Mouse (Mus musculus) heart, embryonic 10.5 days (tissue): ENCODE data around the gene Ildr2. TPM values are rescaled to one million over a fixed set of nuclear protein-coding genes. Genes with fewer than 3 reads are reported as not detected.
A peak's percentile ranks its signal among the peaks of the same experiment; 100 is the strongest.

Source experiments
- DNase-seq: peaks from one replicate; pipeline ENCODE4 v3.0.0-alpha.2; 2017; ENCODE audit warnings: low spot score
- H3K27ac ChIP-seq: fragments of 300-500 bp; sonication (generic); 2 replicates; pipeline ENCODE4 v1.5.1; 2016; ENCODE audit warnings: mild to moderate bottlenecking
- H3K27me3 ChIP-seq: fragments of 300-500 bp; sonication (generic); 2 replicates; pipeline ENCODE4 v1.6.1; 2016; ENCODE audit warnings: mild to moderate bottlenecking; ENCODE audit not compliant: poor library complexity, insufficient read depth, severe bottlenecking
- H3K36me3 ChIP-seq: fragments of 300-500 bp; sonication (generic); 2 replicates; pipeline ENCODE4 v1.6.1; 2016; ENCODE audit warnings: mild to moderate bottlenecking, moderate library complexity
- H3K4me1 ChIP-seq: fragments of 300-500 bp; sonication (generic); 2 replicates; pipeline ENCODE4 v1.6.1; 2016; ENCODE audit warnings: mild to moderate bottlenecking
- H3K4me3 ChIP-seq: fragments of 300-500 bp; sonication (generic); 2 replicates; pipeline ENCODE4 v1.5.1; 2016; ENCODE audit warnings: mild to moderate bottlenecking, moderate library complexity
- H3K9me3 ChIP-seq: fragments of 300-500 bp; sonication (generic); 2 replicates; pipeline ENCODE4 v1.6.1; 2016; ENCODE audit warnings: mild to moderate bottlenecking, moderate library complexity
- WGBS: fragments of 180-500 bp; shearing (Covaris S2); methylation state at CpG from one replicate; pipeline ENCODE4 v1.1.7; 2016; 5-methylcytosine and 5-hydroxymethylcytosine counted together
- polyA plus RNA-seq: library from polyadenylated mRNA; unstranded; fragments of >200 nt; fragmentation: Nextera tagmentation; extraction: Ambion mirVana; gene quantifications from 2 replicates; pipeline ENCODE4 v1.2.1, GENCODE M21; 2016

Ildr2 gene
- polyA plus RNA-seq, 1 experiment from 2014 or later, result 1.4 TPM

DNA sequence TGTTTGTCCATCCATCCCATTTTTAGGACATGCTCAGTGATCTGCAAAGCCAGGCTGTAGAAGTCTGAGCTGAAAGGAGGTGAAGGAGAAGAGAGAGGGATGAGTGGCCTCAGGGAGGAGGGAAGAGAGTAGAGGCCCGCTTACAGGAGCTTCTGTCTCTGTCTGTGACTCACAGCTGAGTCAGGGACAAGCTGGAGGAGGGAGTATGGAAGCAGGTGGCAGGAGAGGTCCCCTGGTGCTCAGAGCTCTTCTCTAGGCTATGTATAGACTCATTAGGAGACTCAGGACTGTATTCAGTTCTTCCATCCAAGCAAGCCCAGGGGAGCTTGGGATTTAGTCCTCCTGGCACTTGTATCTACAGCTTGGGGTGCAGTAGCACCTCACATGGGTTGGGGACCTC, 59.7 kb downstream of the Ildr2 start:
- Histone ChIP-seq H3K36me3 (no peaks in the 10 kb centered on the region), H3K4me3 (no peak overlapping the region), H3K27me3 (peaks cover 31% of the 10 kb centered on the region), H3K9me3 (no peaks in the 10 kb centered on the region), H3K4me1 (peaks cover 8% of the 10 kb centered on the region; the same call in 1 of the 2 replicates), H3K27ac (no peak overlapping the region)
- WGBS, result 63% methylated on average over 1 of the region's 1 CpGs
- DNase-seq, result no peak

DNA sequence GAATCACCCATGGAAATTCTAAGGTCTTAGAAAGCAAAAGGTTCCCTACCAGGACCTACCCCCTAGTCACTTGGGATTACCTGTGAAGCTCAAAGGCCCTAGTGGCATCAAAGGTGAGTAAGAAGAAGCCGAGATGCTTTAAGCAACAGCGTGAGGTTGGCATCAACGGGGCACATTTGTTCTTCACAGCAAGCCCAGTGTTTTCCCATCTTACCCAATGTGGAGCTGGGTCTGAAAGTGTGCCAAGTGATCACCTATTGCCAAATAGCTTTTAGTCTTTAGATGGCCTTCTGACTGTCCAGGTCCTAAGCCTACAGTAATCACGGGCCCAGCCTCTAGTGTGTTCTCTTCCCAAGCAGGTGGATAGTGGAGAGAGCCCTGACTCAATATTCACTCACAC, 61.8 kb downstream of the Ildr2 start:
- H3K36me3 ChIP-seq, result no peaks in the 10 kb centered on the region
- H3K27me3 ChIP-seq, result peaks cover 10% of the 10 kb centered on the region
- 76% methylated on average over 4 of the region's 4 CpGs for WGBS
- DNase-seq, result no peak
- H3K27ac ChIP-seq, result no peak overlapping the region
- no peak overlapping the region for H3K4me3 ChIP-seq
- H3K9me3 ChIP-seq, result no peaks in the 10 kb centered on the region
- no peaks in the 10 kb centered on the region for H3K4me1 ChIP-seq

DNA sequence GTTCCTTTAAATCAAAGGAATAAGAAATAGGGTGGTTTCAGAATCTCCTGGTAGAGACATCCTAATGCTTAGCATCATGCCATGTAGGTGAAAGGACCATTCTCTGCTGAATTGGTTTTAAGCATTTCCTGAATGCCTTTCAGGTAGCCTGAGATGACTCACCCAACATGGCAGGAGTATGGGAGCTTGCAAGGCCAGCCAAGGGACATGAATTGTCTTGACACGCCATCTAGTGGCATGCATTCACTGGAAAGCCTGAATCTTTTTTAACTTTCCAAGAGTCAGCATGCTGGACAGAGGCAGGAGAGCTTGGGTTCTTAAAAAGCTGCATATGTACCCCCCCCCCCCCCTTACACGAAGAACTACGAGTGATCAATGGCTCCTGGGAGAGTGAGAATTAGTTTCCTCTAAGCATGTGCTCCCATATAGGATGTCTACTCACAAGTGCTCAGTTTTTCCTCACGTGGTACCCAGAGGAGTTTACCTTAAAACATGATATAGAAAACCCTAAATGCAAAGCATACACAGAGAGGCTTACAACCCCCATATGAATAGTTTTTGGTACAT, 65.3 kb downstream of the Ildr2 start:
- no peaks in the 10 kb centered on the region; the same call in 1 of the 2 replicates for H3K27me3 ChIP-seq
- 12% methylated on average over 4 of the region's 4 CpGs for WGBS
- peak; percentile 84 for DNase-seq
- no peaks in the 10 kb centered on the region for H3K9me3 ChIP-seq
- H3K4me1 ChIP-seq, result no peaks in the 10 kb centered on the region
- no peak overlapping the region for H3K27ac ChIP-seq
- no peaks in the 10 kb centered on the region for H3K36me3 ChIP-seq
- H3K4me3 ChIP-seq, result no peak overlapping the region

DNA sequence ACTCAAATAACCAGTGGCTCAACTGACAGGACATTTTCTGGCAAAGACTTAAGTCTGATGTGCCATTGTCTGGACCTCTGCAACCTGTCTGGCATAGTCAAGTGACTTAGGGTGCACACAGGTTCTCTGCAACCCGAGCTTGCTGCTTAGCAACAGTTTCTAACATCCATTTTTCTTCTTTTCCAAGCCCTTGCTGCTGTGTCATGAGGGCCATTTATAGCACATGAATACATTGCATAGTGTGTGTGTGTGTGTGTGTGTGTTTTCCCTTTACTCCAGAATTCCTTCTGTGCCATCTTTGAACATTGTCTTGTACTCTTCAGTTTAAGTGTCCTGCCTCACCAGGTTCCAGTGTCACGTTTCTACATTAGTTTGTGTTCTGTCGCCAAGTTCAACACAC, 72.5 kb downstream of the Ildr2 start:
- no peaks in the 10 kb centered on the region for H3K4me1 ChIP-seq
- H3K27me3 ChIP-seq, result no peaks in the 10 kb centered on the region
- H3K9me3 ChIP-seq, result no peaks in the 10 kb centered on the region
- H3K27ac ChIP-seq, result no peak overlapping the region
- no peak for DNase-seq
- no peak overlapping the region for H3K4me3 ChIP-seq
- 83% methylated on average over 3 of the region's 3 CpGs for WGBS
- H3K36me3 ChIP-seq, result no peaks in the 10 kb centered on the region

DNA sequence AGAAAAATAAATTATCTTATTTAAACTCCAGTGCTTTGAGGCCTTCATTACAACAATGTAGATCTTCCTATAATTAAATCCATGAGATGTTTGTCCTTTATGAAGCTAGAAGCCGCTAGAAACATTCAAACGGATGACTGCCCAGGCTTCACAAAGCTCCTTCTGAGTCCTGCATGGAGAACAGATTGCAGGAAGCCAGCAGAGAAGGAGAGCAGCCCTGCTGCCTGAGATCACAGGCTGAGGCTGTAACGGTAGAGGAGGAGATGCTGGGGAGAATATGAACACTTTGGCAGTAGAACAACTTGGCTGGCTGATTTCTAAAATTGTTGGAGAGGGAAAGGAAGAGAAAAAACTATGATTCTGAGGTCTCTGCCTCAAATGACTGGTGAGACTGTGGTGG, 76.8 kb downstream of the Ildr2 start:
- H3K4me3 ChIP-seq, result no peak overlapping the region
- H3K27ac ChIP-seq, result no peak overlapping the region
- no peaks in the 10 kb centered on the region for H3K27me3 ChIP-seq
- WGBS, result 69% methylated on average over 3 of the region's 3 CpGs
- no peaks in the 10 kb centered on the region for H3K9me3 ChIP-seq
- H3K4me1 ChIP-seq, result no peaks in the 10 kb centered on the region
- no peak for DNase-seq
- no peaks in the 10 kb centered on the region for H3K36me3 ChIP-seq

DNA sequence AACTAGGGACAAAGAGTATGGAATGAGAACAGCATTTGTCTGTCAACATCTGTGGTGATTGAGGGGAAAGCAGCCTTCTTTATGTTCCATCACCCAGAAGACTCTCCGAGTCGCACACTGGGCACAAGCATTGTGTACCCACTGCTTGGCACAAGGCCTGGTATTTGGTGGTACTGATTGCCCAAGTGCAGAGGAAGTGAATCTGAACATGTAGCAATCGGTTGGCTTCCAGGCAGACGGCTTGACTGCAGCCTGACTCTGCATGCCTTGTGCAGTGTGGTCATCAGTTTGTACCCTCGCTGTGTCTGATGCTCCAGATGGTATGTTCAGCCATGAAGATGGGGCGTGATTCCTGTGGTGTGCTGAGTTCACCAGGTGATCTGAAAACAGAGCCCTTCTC, 85.2 kb downstream of the Ildr2 start:
- H3K4me1 ChIP-seq, result no peaks in the 10 kb centered on the region
- H3K4me3 ChIP-seq, result no peak overlapping the region
- H3K36me3 ChIP-seq, result no peaks in the 10 kb centered on the region
- H3K9me3 ChIP-seq, result no peaks in the 10 kb centered on the region
- WGBS, result 80% methylated on average over 6 of the region's 6 CpGs
- H3K27ac ChIP-seq, result no peak overlapping the region
- no peaks in the 10 kb centered on the region for H3K27me3 ChIP-seq
- peak; percentile 58 for DNase-seq

DNA sequence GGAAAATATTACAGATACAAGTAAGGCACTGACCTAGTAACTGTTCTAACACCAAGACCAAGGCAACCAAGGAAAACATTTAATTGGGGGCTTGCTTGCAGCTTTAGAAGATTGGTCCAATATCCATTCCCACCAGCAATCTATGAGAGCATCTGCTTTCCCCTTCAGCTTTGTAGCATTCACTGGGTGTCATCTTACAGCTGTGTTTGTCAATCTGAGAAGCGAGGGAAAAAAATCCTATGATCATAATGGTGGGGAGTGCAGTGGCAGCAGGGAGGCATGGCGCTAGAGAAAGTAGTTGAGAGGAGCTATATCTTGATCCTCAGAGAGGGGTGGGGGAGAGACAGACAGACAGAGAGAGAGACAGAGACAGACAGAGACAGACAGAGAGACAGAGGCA, 88.1 kb downstream of the Ildr2 start:
- no peaks in the 10 kb centered on the region for H3K36me3 ChIP-seq
- no peaks in the 10 kb centered on the region for H3K4me1 ChIP-seq
- H3K4me3 ChIP-seq, result no peak overlapping the region
- H3K27me3 ChIP-seq, result no peaks in the 10 kb centered on the region
- H3K27ac ChIP-seq, result no peak overlapping the region
- H3K9me3 ChIP-seq, result no peaks in the 10 kb centered on the region
- peak; percentile 10 for DNase-seq
- WGBS, result 64% methylated on average over 2 of the region's 2 CpGs

DNA sequence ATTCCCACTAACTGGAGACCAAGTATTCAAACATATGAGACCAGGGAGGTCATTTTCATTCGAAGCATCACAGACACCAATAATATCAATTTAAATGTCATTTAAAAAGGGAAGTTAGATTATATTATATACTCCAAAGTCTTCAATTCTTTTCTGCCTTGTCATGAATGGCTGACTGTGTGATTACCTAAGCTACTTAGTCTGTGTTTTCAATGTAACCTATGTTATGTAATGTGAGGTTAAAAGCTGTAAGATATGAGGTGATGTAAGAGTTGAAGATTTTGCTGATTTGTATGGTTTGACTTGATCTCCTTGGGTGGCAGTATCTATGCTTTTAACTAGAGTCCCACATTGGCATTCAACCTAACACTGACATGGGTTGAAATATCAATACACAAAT, 88.6 kb downstream of the Ildr2 start:
- no peaks in the 10 kb centered on the region for H3K9me3 ChIP-seq
- no peak overlapping the region for H3K4me3 ChIP-seq
- no peaks in the 10 kb centered on the region for H3K27me3 ChIP-seq
- no peaks in the 10 kb centered on the region for H3K4me1 ChIP-seq
- no peak overlapping the region for H3K27ac ChIP-seq
- WGBS, result 81% methylated on average over 1 of the region's 1 CpGs
- DNase-seq, result no peak
- H3K36me3 ChIP-seq, result no peaks in the 10 kb centered on the region

DNA sequence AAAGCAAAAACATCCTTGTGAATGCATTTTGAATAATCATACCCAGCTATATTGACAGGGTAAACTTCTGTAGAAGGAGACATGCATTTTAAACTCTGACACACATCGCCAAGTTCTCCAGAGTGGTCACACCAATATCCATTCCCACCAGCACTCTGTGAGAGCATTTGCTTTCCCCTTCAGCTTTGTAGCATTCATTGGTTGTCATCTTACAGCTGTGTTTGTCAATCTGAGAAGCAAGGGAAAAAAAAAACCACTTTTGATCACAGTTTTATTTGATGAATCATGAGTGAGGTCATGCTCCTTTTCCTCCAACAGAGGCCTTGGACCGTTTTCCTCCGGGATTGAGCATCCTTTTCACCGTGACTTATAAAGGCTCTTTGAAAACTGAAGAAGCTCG, 89.6 kb downstream of the Ildr2 start:
- no peaks in the 10 kb centered on the region for H3K4me1 ChIP-seq
- H3K27me3 ChIP-seq, result no peaks in the 10 kb centered on the region
- H3K4me3 ChIP-seq, result no peak overlapping the region
- WGBS, result 86% methylated on average over 5 of the region's 5 CpGs
- DNase-seq, result no peak
- H3K27ac ChIP-seq, result no peak overlapping the region
- H3K36me3 ChIP-seq, result no peaks in the 10 kb centered on the region
- H3K9me3 ChIP-seq, result no peaks in the 10 kb centered on the region

DNA sequence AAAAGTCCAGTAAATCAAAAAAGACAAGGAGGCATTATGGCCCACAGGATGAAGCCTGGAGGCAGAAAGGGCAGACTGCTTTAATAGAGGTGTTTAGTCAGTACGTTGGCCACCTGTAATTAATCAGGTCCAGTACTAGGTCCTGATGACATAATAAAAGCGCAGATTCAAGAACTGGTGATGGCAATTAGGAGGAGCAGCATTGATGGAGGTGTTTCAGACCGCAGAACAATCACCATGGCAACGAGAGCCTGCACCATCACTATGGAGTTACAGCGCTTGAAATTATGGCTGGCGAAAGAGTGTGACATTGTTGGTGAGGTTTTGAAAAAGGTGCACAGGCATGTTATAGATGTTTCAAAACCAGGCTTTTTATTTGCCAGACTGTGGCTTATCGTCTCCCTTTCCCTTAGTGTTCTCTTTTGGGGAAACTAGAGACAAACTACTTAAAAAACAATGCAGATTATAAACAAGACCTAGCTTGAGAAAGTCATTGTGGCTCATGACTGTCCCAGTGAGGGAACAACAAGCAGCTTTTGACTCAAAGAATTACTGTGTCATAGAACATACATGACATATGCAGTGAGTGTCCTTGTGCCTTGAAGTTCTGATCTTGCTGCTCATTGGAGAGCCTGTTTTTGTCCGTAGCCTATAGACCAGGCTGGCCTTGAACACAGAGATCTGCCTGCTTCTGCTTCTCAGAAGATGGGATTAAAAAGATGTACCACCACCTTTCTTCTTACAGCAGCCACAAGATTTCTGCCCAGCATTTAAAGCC, 90.5 kb downstream of the Ildr2 start:
- Histone ChIP-seq H3K4me1 (no peaks in the 10 kb centered on the region), H3K27ac (no peak overlapping the region), H3K9me3 (no peaks in the 10 kb centered on the region), H3K27me3 (no peaks in the 10 kb centered on the region), H3K4me3 (no peak overlapping the region), H3K36me3 (no peaks in the 10 kb centered on the region)
- DNase-seq, result no peak
- WGBS, result 76% methylated on average over 8 of the region's 8 CpGs

DNA sequence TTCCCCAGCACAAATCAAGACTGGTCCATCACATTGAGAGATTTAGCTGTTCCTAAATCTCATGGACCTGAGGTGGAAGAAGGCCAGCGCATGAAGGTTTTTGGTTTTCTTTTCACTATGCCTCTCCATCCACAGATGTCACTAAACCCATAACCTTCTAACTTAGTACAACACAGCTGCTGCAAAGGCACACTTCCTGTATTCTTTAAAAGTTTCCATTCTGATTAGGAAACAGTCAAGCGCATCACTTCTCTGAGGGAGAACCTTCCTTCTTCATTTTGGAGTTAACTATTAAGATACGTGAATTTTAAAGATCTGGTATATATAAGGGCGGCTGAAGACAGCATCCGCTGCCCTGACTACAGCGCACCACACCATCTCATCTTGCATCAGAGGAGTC, 91.7 kb downstream of the Ildr2 start:
- Histone ChIP-seq H3K27me3 (no peaks in the 10 kb centered on the region), H3K4me3 (no peak overlapping the region)

DNA sequence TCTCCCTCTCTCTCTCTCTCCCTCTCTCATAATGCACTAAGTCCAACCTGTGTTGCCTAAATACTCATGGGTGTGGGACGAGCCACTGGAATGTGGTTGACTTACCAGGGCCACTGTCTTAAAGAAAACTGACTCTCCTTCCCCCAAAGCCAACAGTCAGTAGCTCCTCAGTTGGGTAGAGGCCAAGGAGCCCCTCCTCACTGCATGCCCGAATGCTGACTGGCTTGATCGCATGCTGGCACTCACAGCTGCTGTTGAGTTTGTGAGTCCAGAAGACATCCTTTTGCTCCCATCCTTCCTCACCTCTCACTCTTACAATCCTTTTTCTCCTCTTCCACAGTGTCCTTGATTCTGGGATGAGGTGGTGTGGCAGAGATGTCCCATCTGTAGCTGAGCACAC, 93.0 kb downstream of the Ildr2 start:
- Histone ChIP-seq H3K9me3 (no peaks in the 10 kb centered on the region), H3K4me1 (no peaks in the 10 kb centered on the region), H3K4me3 (no peak overlapping the region), H3K27ac (no peak overlapping the region), H3K36me3 (no peaks in the 10 kb centered on the region), H3K27me3 (no peaks in the 10 kb centered on the region)
- 80% methylated on average over 3 of the region's 3 CpGs for WGBS
- no peak for DNase-seq

More for the DNA sequence above, 91.7 kb downstream of the Ildr2 start:
- Histone ChIP-seq H3K9me3 (no peaks in the 10 kb centered on the region), H3K4me1 (no peaks in the 10 kb centered on the region), H3K27ac (no peak overlapping the region), H3K36me3 (no peaks in the 10 kb centered on the region)
- DNase-seq, result no peak
- 86% methylated on average over 6 of the region's 6 CpGs for WGBS

DNA sequence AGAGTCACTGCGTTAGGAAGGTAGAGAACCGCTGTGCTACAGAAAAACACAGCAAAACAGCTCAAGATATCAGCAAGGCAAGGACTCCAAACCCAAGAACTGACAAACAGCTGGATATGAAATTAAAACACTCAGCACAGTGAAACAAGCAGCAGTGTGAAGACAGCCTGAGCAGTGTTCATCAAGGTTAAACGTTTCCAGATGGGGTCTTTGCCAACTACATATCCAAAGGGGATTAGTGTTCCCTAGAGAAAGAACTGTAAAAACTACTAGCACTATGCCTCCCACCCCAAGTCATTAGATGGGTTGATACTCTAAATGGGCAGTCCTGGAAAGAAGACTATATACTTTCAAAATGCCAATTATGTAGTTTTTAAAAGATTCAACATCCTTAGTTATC, 95.4 kb downstream of the Ildr2 start:
- Histone ChIP-seq H3K4me1 (no peaks in the 10 kb centered on the region), H3K9me3 (no peaks in the 10 kb centered on the region), H3K4me3 (no peak overlapping the region), H3K36me3 (no peaks in the 10 kb centered on the region), H3K27me3 (no peaks in the 10 kb centered on the region), H3K27ac (no peak overlapping the region)
- no peak for DNase-seq
- WGBS, result 73% methylated on average over 3 of the region's 3 CpGs

DNA sequence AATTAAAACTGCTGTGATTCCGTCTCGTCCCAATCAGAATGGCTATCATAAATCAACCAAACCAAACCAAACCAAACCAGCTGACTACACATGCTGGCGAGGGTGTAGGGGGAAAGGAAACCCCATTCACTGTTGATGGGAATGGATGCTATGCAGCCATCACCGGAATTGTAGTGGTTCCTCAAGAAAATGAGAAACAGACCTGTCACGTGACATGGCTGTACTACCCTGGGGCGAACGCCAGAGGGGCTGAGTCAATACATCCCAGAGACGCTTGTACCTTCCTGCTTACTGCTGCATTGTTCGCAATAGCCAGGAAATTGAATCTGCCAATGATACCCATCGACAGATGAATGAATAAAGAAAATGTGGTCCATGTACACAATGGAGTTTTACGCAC, 95.8 kb downstream of the Ildr2 start:
- Histone ChIP-seq H3K9me3 (no peaks in the 10 kb centered on the region), H3K36me3 (no peaks in the 10 kb centered on the region), H3K27me3 (no peaks in the 10 kb centered on the region), H3K4me1 (no peaks in the 10 kb centered on the region), H3K27ac (no peak overlapping the region), H3K4me3 (no peak overlapping the region)
- no peak for DNase-seq
- WGBS, result 82% methylated on average over 11 of the region's 11 CpGs
